Mouse (Mus musculus) midbrain, postnatal 0 days (tissue): Measurements from ENCODE around the gene Pnma1. TPM values are rescaled to one million over a fixed set of nuclear protein-coding genes. Genes with fewer than 3 reads are reported as not detected.
A peak's percentile ranks its signal among the peaks of the same experiment; 100 is the strongest.

Source experiments
- ATAC-seq: fragments of 200-750 bp; cut with Nextera tagmentation; 2 replicates; pipeline ENCODE4 v1.8.0; 2017; ENCODE audit warnings: moderate number of reproducible peaks, mild to moderate bottlenecking, moderate TSS enrichment, moderate library complexity; ENCODE audit not compliant: low FRiP score
- DNase-seq: peaks from one replicate; pipeline ENCODE4 v3.0.0-alpha.2; 2015; ENCODE audit warnings: low spot score
- H3K27ac ChIP-seq: fragments of 300-500 bp; sonication (generic); 2 replicates; pipeline ENCODE4 v1.5.1; 2014; ENCODE audit warnings: low read depth, mild to moderate bottlenecking, low read length, mixed read lengths
- H3K27me3 ChIP-seq: fragments of 300-500 bp; sonication (generic); 2 replicates; pipeline ENCODE4 v1.6.1; 2014; ENCODE audit warnings: low read length, control low read depth, mixed read lengths; ENCODE audit not compliant: insufficient read depth
- H3K36me3 ChIP-seq: fragments of 300-500 bp; sonication (generic); 2 replicates; pipeline ENCODE4 v1.6.1; 2014; ENCODE audit warnings: low read length, control low read depth, mixed read lengths; ENCODE audit not compliant: insufficient read depth
- H3K4me1 ChIP-seq: fragments of 300-500 bp; sonication (generic); 2 replicates; pipeline ENCODE4 v1.6.1; 2014; ENCODE audit warnings: mild to moderate bottlenecking, control low read depth, antibody characterized with exemption, low read length, mixed read lengths; ENCODE audit not compliant: insufficient read depth
- H3K4me2 ChIP-seq: fragments of 300-500 bp; sonication (generic); 2 replicates; pipeline ENCODE4 v1.6.1; 2014; ENCODE audit warnings: low read depth, mild to moderate bottlenecking, low read length, mixed read lengths; ENCODE audit not compliant: poor library complexity, severe bottlenecking
- H3K4me3 ChIP-seq: fragments of 300-500 bp; sonication (generic); 2 replicates; pipeline ENCODE4 v1.5.1; 2014; ENCODE audit warnings: low read depth, mild to moderate bottlenecking, low read length, moderate library complexity
- H3K9ac ChIP-seq: fragments of 300-500 bp; sonication (generic); replicated peaks from 2 replicates; pipeline ENCODE4 v1.6.1; 2014; ENCODE audit warnings: mild to moderate bottlenecking, low read length, moderate library complexity, mixed read lengths; ENCODE audit not compliant: poor library complexity, severe bottlenecking
- H3K9me3 ChIP-seq: fragments of 300-500 bp; sonication (generic); 2 replicates; pipeline ENCODE4 v1.6.1; 2016; ENCODE audit warnings: low read length, control low read depth
- CTCF ChIP-seq: IDR thresholded peaks from 2 replicates; pipeline ENCODE4 v1.5.1; 2016; ENCODE audit warnings: antibody characterized with exemption, mild to moderate bottlenecking
- WGBS: fragments of 180-500 bp; shearing (Covaris S2); extraction: QIAGEN DNeasy Blood & Tissue Kit; methylation state at CpG from one replicate; pipeline ENCODE4 v1.1.7; 2014; 5-methylcytosine and 5-hydroxymethylcytosine counted together
- polyA plus RNA-seq: library from polyadenylated mRNA; unstranded; fragments of >200 nt; fragmentation: Nextera tagmentation; extraction: Ambion mirVana; gene quantifications from 2 replicates; pipeline ENCODE4 v1.2.1, GENCODE M21; 2015
- total RNA-seq: library from RNA; depleted of rRNA; stranded (reverse); fragments of >200 nt; gene quantifications from 2 replicates; pipeline ENCODE4 v1.2.3, GENCODE M21; 2014; rRNA removed

Gene Pnma1
- total RNA-seq (6.0 and 8.1 TPM in 2 replicates), polyA plus RNA-seq (8.2 and 8.9 TPM in 2 replicates)

DNA sequence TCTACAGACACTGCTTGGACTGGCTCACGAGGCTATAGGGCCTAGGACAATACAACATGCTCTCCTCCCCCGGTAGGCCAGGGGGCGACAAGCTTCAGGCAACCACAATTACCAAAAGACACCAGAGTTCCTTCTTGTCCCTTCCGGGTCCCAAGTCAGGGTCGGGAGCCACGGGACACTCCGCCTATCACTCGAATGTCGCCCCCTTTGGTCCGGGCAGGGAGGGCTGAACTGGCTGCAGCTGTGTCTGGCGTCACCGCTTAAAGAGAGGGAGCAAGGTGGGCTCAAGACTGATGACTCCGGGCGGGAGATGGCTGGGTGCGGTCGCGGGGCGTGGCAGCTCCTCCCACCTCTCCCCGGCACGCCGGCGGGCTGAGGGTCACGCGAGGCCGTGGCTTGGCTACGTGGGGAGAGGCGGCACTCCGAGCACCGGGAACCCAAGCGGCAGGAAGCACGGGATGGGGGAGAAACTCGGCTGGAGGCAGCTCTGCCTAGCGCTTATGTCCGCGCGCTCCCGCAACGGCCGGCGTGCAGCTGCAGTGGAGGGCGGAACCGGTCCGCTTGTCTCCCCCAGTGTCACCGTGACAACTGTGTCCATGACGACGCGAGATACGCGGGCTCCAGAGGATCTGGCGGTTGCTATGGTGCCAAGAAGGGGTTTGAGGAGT lies at the start of gene Pnma1:
Pnma1 (minus strand) TSS at position 536 of the 668 bp plus-strand sequence.
- DNase-seq: peak; percentile 93
- Histone ChIP-seq H3K27me3 (no peaks in the 10 kb centered on the region), H3K36me3 (peaks cover 8% of the 10 kb centered on the region), H3K4me1 (no peaks in the 10 kb centered on the region), H3K4me3 (peak within 1 kb of the TSS; percentile 67), H3K9me3 (no peaks in the 10 kb centered on the region), H3K9ac (peak within 1 kb of the TSS; percentile 76), H3K4me2 (peak within 1 kb of the TSS; percentile 78), H3K27ac (peak within 1 kb of the TSS; percentile 80)
- peak; percentile 75 for TF ChIP-seq CTCF
- 1% methylated on average over 48 of the region's 50 CpGs for WGBS
- ATAC-seq: peak; percentile 90

DNA sequence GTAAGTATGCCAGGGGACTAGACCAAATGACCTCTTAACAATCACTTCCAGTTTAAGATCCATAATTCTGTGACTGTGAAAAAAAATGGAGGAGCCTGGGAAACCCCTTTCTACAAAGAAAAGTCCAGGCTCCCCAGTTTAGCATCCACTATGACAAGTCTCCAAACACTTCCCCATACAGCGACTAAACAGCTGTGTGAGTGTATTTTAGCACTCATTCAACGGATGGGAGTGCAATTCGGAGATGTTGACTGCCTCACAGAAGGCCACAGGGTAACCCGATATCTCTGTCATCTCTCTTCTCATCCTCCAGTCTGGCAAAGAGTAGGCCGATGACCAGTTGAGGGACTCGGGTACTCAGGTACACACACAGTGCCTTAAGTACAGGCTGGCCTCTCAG lies 46.9 kb upstream of the Pnma1 start:
- H3K36me3 ChIP-seq: no peaks in the 10 kb centered on the region
- no peak overlapping the region for H3K27ac ChIP-seq
- TF ChIP-seq CTCF: no peak
- no peaks in the 10 kb centered on the region for H3K9me3 ChIP-seq
- ATAC-seq (no peak), DNase-seq (no peak)
- H3K4me1 ChIP-seq: peaks cover 7% of the 10 kb centered on the region; the same call in 1 of the 2 replicates
- no peak overlapping the region for H3K4me2 ChIP-seq
- no peaks in the 10 kb centered on the region for H3K27me3 ChIP-seq
- no peak overlapping the region for H3K4me3 ChIP-seq
- no peak overlapping the region for H3K9ac ChIP-seq
- 65% methylated on average over 6 of the region's 6 CpGs for WGBS

DNA sequence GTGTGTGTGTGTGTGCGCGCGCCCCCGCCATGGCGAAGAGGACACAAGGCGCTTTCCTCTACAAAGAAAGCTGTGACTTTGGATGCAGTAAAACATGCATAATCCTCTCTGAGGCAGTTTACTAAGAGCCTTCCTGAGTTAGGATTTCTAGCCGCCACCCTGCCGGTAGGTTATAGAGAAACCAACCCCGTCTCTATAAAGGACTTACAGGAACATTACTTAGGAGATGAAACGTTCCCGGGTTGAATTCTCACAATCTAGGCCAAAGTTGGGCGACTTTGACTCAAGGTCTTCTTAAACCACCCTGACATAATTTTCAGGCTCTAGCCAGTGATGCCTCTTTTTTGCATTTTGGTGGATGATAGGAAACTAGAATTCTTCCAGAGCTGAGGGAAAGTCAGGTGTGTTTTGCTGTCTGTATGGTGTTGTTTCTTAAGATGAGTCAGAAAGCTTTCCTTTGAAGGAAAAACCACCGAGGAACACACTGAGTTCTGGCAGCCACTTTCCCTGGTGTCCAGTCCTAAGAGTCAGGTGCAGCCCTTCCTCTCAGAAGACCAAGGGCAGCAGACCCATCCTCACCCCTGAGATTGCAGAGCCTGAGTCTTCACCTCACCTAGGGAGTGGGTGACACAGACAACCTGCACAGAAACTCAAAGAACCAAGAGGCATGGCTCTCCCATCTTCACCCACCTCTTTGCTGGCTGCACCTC lies 46.3 kb upstream of the Pnma1 start:
- Histone ChIP-seq H3K9me3 (no peaks in the 10 kb centered on the region), H3K4me3 (peak overlapping the region; percentile 66), H3K4me2 (peak overlapping the region; percentile 96), H3K36me3 (no peaks in the 10 kb centered on the region), H3K4me1 (peaks cover 7% of the 10 kb centered on the region; the same call in 1 of the 2 replicates), H3K9ac (peak overlapping the region; percentile 79), H3K27ac (peak overlapping the region; percentile 89; the same call in 1 of the 2 replicates), H3K27me3 (no peaks in the 10 kb centered on the region)
- DNase-seq (no peak), ATAC-seq (no peak)
- WGBS: 4% methylated on average over 12 of the region's 13 CpGs
- TF ChIP-seq CTCF: peak; percentile 23; the same call in 1 of the 2 replicates

DNA sequence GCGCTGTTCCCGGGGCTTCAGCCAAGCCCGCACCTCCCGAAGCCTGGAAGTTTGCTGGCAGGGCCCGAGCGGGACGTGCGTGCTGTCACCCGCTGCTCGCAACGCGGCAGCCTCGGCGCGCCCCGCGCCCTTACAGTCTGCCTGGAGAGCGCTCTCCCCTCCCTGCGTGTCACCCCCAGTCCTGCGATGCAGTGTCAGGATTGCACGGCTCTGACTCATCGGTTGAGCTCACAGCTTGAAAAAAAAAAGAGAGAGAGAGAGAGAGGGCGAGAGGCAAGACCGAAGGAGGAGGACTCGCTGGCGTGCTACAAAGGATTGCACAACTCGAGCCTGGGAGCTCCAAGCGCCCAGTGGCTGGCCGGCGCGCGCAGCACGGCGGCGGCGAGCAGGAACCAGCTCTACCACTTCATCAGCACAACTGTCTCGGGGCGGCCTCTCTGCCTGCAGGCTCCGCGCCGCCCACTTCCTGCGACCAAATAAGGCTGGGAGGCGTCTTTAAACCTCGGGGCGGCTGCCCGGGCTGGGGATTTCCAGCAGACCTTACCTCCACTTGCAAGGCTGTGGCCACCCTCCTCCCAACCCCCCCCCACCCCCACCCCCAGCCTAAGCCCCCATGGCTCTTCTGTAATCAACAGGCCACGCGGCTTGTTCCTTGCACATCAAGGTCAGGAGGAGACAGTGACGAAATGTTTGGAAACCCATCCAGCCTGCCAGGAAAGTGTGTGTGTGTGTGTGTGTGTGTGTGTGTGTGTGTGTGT lies 45.5 kb upstream of the Pnma1 start:
- no peaks in the 10 kb centered on the region for H3K9me3 ChIP-seq
- peak overlapping the region; percentile 89 for H3K27ac ChIP-seq
- no peaks in the 10 kb centered on the region for H3K36me3 ChIP-seq
- peak overlapping the region; percentile 79 for H3K9ac ChIP-seq
- peak; percentile 79 for ATAC-seq
- peak; percentile 94 for DNase-seq
- no peak for TF ChIP-seq CTCF
- under 1% methylated on average over 47 of the region's 49 CpGs for WGBS
- H3K4me2 ChIP-seq: peak overlapping the region; percentile 96
- peaks cover 7% of the 10 kb centered on the region; the same call in 1 of the 2 replicates for H3K4me1 ChIP-seq
- H3K4me3 ChIP-seq: peak overlapping the region; percentile 66
- H3K27me3 ChIP-seq: no peaks in the 10 kb centered on the region

GRCm38 (mm10) chr12:84192741-84193641 lies 44.7 kb upstream of the Pnma1 start:
- Histone ChIP-seq H3K4me2 (peak overlapping the region; percentile 96), H3K36me3 (no peaks in the 10 kb centered on the region), H3K4me3 (peak overlapping the region; percentile 66), H3K4me1 (peaks cover 7% of the 10 kb centered on the region; the same call in 1 of the 2 replicates), H3K27me3 (no peaks in the 10 kb centered on the region), H3K9me3 (no peaks in the 10 kb centered on the region), H3K9ac (peak overlapping the region; percentile 79), H3K27ac (peak overlapping the region; percentile 89)
- TF ChIP-seq CTCF: no peak
- DNase-seq (peak; percentile 81), ATAC-seq (peak; percentile 76)
- under 1% methylated on average over 70 of the region's 102 CpGs for WGBS
